Mouse (Mus musculus) MEL (cell line): ENCODE data around the gene Gorasp1. TPM values are rescaled to one million over a fixed set of nuclear protein-coding genes. Genes with fewer than 3 reads are reported as not detected.

Source experiments
- DNase-seq: peaks from one replicate; pipeline ENCODE4 v3.0.0; 2011; ENCODE audit warnings: low read depth, low spot score
- H3K27ac ChIP-seq: 2 replicates; pipeline ENCODE4 v1.5.1; 2012; ENCODE audit warnings: low read depth, mild to moderate bottlenecking, control low read depth, low read length, moderate library complexity; ENCODE audit not compliant: control insufficient read depth
- H3K27me3 ChIP-seq, 2 experiments: fragments of 150-350 bp in 1 of 2; sonication (generic) in 1 of 2; 2 replicates each; pipeline ENCODE4 v1.6.1; 2012; ENCODE audit warnings: low read length in 2 of 2, mild to moderate bottlenecking in 2 of 2, improper control_type of control experiment in 1 of 2, moderate library complexity in 1 of 2; ENCODE audit not compliant: insufficient read depth in 2 of 2, control insufficient read depth in 1 of 2
- H3K36me3 ChIP-seq, 2 experiments: 2 replicates each; pipeline ENCODE4 v1.6.1; 2012 to 2014; ENCODE audit warnings: low read length in 2 of 2, improper control_type of control experiment in 1 of 2, inconsistent platforms in 1 of 2, mild to moderate bottlenecking in 1 of 2; ENCODE audit not compliant: insufficient read depth in 2 of 2, control insufficient read depth in 1 of 2
- H3K4me1 ChIP-seq, 2 experiments: fragments of 150-350 bp in 1 of 2; sonication (generic) in 1 of 2; 2 replicates each; pipeline ENCODE4 v1.6.1; 2012; ENCODE audit warnings: low read length in 2 of 2, improper control_type of control experiment in 1 of 2, mild to moderate bottlenecking in 1 of 2; ENCODE audit not compliant: insufficient read depth in 2 of 2, control insufficient read depth in 1 of 2
- H3K4me3 ChIP-seq, 2 experiments: fragments of 150-350 bp in 1 of 2; sonication (generic) in 1 of 2; 2 replicates each; pipeline ENCODE4 v1.5.1; 2012; ENCODE audit warnings: low read depth in 2 of 2, low read length in 2 of 2, mild to moderate bottlenecking in 2 of 2, moderate library complexity in 2 of 2, control low read depth in 1 of 2, improper control_type of control experiment in 1 of 2; ENCODE audit not compliant: control insufficient read depth in 1 of 2, insufficient read depth in 1 of 2
- H3K79me2 ChIP-seq: 2 replicates; pipeline ENCODE4 v1.6.1; 2012; ENCODE audit warnings: mild to moderate bottlenecking, low read length, moderate library complexity; ENCODE audit not compliant: control insufficient read depth, poor library complexity, insufficient read depth
- H3K9ac ChIP-seq: 2 replicates; pipeline ENCODE4 v1.6.1; 2012; ENCODE audit warnings: low read depth, mild to moderate bottlenecking, control low read depth, low read length, moderate library complexity; ENCODE audit not compliant: control insufficient read depth, poor library complexity, severe bottlenecking
- H3K9me3 ChIP-seq: fragments of 150-350 bp; sonication (generic); replicated peaks from 2 replicates; pipeline ENCODE4 v1.6.1; 2012; ENCODE audit warnings: mild to moderate bottlenecking, low read length, improper control_type of control experiment, moderate library complexity; ENCODE audit not compliant: insufficient read depth
- CHD1 ChIP-seq: IDR thresholded peaks from 2 replicates; pipeline ENCODE4 v1.6.1; 2012; ENCODE audit warnings: low read depth, mild to moderate bottlenecking, inconsistent platforms, low read length, improper control_type of control experiment
- CHD2 ChIP-seq: IDR thresholded peaks from 2 replicates; pipeline ENCODE4 v1.6.1; 2011; ENCODE audit warnings: low read length, improper control_type of control experiment
- CTCF ChIP-seq, 3 experiments: IDR thresholded peaks in 2 of 3; conservative IDR thresholded peaks in 1 of 3; 2 replicates each; pipeline ENCODE4 v1.5.1; 2011 to 2012; ENCODE audit warnings: low read length in 3 of 3, low read depth in 2 of 3, mild to moderate bottlenecking in 2 of 3, improper control_type of control experiment in 1 of 3, inconsistent platforms in 1 of 3, mixed read lengths in 1 of 3, moderate library complexity in 1 of 3; ENCODE audit not compliant: control insufficient read depth in 1 of 3, insufficient read depth in 1 of 3, poor library complexity in 1 of 3, severe bottlenecking in 1 of 3
- E2F4 ChIP-seq: IDR thresholded peaks from 2 replicates; pipeline ENCODE4 v1.6.1; 2011; ENCODE audit warnings: low read depth, low read length, improper control_type of control experiment, borderline replicate concordance
- EP300 ChIP-seq, 2 experiments: IDR thresholded peaks; 2 replicates each; pipeline ENCODE4 v1.6.1; 2011; ENCODE audit warnings: improper control_type of control experiment in 2 of 2, low read length in 2 of 2, low read depth in 1 of 2, mild to moderate bottlenecking in 1 of 2
- GATA1 ChIP-seq: IDR thresholded peaks from 2 replicates; pipeline ENCODE4 v1.6.1; 2011; ENCODE audit warnings: low read depth, low read length, improper control_type of control experiment
- HCFC1 ChIP-seq: IDR thresholded peaks from 2 replicates; pipeline ENCODE4 v1.6.1; 2012; ENCODE audit warnings: low read depth, mild to moderate bottlenecking, inconsistent platforms, low read length, improper control_type of control experiment, moderate library complexity
- KAT2A ChIP-seq: conservative IDR thresholded peaks from 2 replicates; pipeline ENCODE4 v1.6.1; 2012; ENCODE audit warnings: low read depth, low read length, improper control_type of control experiment, inconsistent platforms
- MAX ChIP-seq: IDR thresholded peaks from 2 replicates; pipeline ENCODE4 v1.6.1; 2011; ENCODE audit warnings: low read length, improper control_type of control experiment
- MAZ ChIP-seq: IDR thresholded peaks from 2 replicates; pipeline ENCODE4 v1.6.1; 2012; ENCODE audit warnings: low read depth, mild to moderate bottlenecking, inconsistent platforms, low read length, improper control_type of control experiment
- MEF2A ChIP-seq: IDR thresholded peaks from 2 replicates; pipeline ENCODE4 v1.6.1; 2014; ENCODE audit warnings: low read depth, mild to moderate bottlenecking, inconsistent platforms, low read length, improper control_type of control experiment; ENCODE audit not compliant: poor library complexity, insufficient replicate concordance, severe bottlenecking; ENCODE audit errors: extremely low read depth
- MXI1 ChIP-seq: IDR thresholded peaks from 2 replicates; pipeline ENCODE4 v1.6.1; 2011; ENCODE audit warnings: mild to moderate bottlenecking, low read depth, low read length, improper control_type of control experiment
- MYC ChIP-seq: IDR thresholded peaks from 2 replicates; pipeline ENCODE4 v1.6.1; 2011; ENCODE audit warnings: low read depth, mild to moderate bottlenecking, low read length, improper control_type of control experiment, moderate library complexity
- NELFE ChIP-seq: IDR thresholded peaks from 2 replicates; pipeline ENCODE4 v1.6.1; 2011; ENCODE audit warnings: low read depth, low read length, improper control_type of control experiment
- NRF1 ChIP-seq: IDR thresholded peaks from 2 replicates; pipeline ENCODE4 v1.6.1; 2014; ENCODE audit warnings: low read depth, mild to moderate bottlenecking, inconsistent platforms, low read length, improper control_type of control experiment, moderate library complexity; ENCODE audit not compliant: poor library complexity, insufficient read depth, severe bottlenecking
- POLR2A ChIP-seq, 2 experiments: IDR thresholded peaks; 2 replicates each; pipeline ENCODE4 v1.6.1; 2011 to 2012; ENCODE audit warnings: low read length in 2 of 2, mild to moderate bottlenecking in 2 of 2, control low read depth in 1 of 2, improper control_type of control experiment in 1 of 2, low read depth in 1 of 2, moderate library complexity in 1 of 2; ENCODE audit not compliant: control insufficient read depth in 1 of 2, insufficient read depth in 1 of 2, poor library complexity in 1 of 2
- POLR2AphosphoS2 ChIP-seq: IDR thresholded peaks from 2 replicates; pipeline ENCODE4 v1.6.1; 2011; ENCODE audit warnings: low read length, improper control_type of control experiment
- POLR2AphosphoS5 ChIP-seq: IDR thresholded peaks from 2 replicates; pipeline ENCODE4 v1.6.1; 2012; ENCODE audit warnings: low read depth, borderline replicate concordance, mild to moderate bottlenecking, inconsistent platforms, low read length, moderate library complexity, mixed read lengths
- SIN3A ChIP-seq: IDR thresholded peaks from 2 replicates; pipeline ENCODE4 v1.6.1; 2012; ENCODE audit warnings: low read length, improper control_type of control experiment, inconsistent platforms
- TCF12 ChIP-seq: IDR thresholded peaks from 2 replicates; pipeline ENCODE4 v1.6.1; 2014; ENCODE audit warnings: low read depth, mild to moderate bottlenecking, inconsistent platforms, low read length, improper control_type of control experiment, moderate library complexity
- UBTF ChIP-seq: IDR thresholded peaks from 2 replicates; pipeline ENCODE4 v1.6.1; 2012; ENCODE audit warnings: low read depth, mild to moderate bottlenecking, inconsistent platforms, low read length, improper control_type of control experiment, moderate library complexity, borderline replicate concordance; ENCODE audit not compliant: insufficient read depth
- USF1 ChIP-seq: IDR thresholded peaks from 2 replicates; pipeline ENCODE4 v1.6.1; 2014; ENCODE audit warnings: low read depth, mild to moderate bottlenecking, inconsistent platforms, low read length, improper control_type of control experiment, moderate library complexity
- ZC3H11A ChIP-seq: IDR thresholded peaks from 2 replicates; pipeline ENCODE4 v1.6.1; 2012; ENCODE audit warnings: low read depth, mild to moderate bottlenecking, inconsistent platforms, low read length, improper control_type of control experiment
- ZKSCAN1 ChIP-seq: IDR thresholded peaks from 2 replicates; pipeline ENCODE4 v1.6.1; 2012; ENCODE audit warnings: low read depth, mild to moderate bottlenecking, inconsistent platforms, low read length, improper control_type of control experiment, moderate library complexity
- ZMIZ1 ChIP-seq: IDR thresholded peaks from 2 replicates; pipeline ENCODE4 v1.6.1; 2012; ENCODE audit warnings: low read depth, mild to moderate bottlenecking, inconsistent platforms, low read length, improper control_type of control experiment, moderate library complexity
- polyA plus RNA-seq, 2 experiments: library from polyadenylated mRNA; stranded (reverse) in 1 of 2; unstranded in 1 of 2; fragments of >175 nt in 1 of 2; fragments of >200 nt in 1 of 2; gene quantifications; 2 replicates each; pipeline versions ENCODE4 v1.2.1 to v1.2.4; 2012; ENCODE audit warnings: low replicate concordance in 2 of 2, low read depth in 1 of 2; ENCODE audit not compliant: insufficient read length in 2 of 2, insufficient read depth in 1 of 2, missing spikeins in 1 of 2
- total RNA-seq: library from RNA; depleted of rRNA; stranded (reverse); fragments of 300-350 nt; gene quantifications from 2 replicates; pipeline ENCODE4 v1.2.3, GENCODE M21; 2012

Gene Gorasp1
- total and polyA plus RNA-seq, 3 experiments = 18.3 to 21.9 TPM; not detected in 1

- no peak for DNase-seq
- H3K36me3 ChIP-seq = peaks cover 0 to 3% of the 10 kb centered on the region in 2 experiments; a peak in 3 of 4 replicates
- H3K4me1 ChIP-seq = peaks cover 0 to 10% of the 10 kb centered on the region in 2 experiments; a peak in 2 of 4 replicates
- H3K9ac ChIP-seq = no peak overlapping the region
- H3K27me3 ChIP-seq = no peaks in the 10 kb centered on the region
- no peak overlapping the region for H3K4me3 ChIP-seq
- H3K9me3 ChIP-seq = no peaks in the 10 kb centered on the region
- no peak overlapping the region for H3K27ac ChIP-seq
- TF ChIP-seq HCFC1 (no peak), CHD1 (no peak), EP300 (IDR thresholded peaks at IDR 0.05; ENCODE audit: low read depth in 1 of 2, low read length in 2 of 2) (no peak), MYC (no peak), POLR2AphosphoS5 (no peak), POLR2A (IDR thresholded peaks at IDR 0.05; ENCODE audit: control insufficient read depth in 1 of 2, insufficient read depth in 1 of 2, low read depth in 1 of 2, low read length in 2 of 2, poor library complexity in 1 of 2) (no peak), KAT2A (no peak), ZKSCAN1 (no peak), NELFE (no peak), E2F4 (no peak), ZMIZ1 (no peak), CHD2 (no peak), TCF12 (no peak), SIN3A (no peak)
- peaks cover 12% of the 10 kb centered on the region for H3K79me2 ChIP-seq
Measured at GRCm38 (mm10) chr9:119933675-119934074, 3.7 kb downstream of the Gorasp1 start.

- Histone ChIP-seq H3K36me3 (peaks cover 0 to 3% of the 10 kb centered on the region in 2 experiments; a peak in 3 of 4 replicates), H3K4me3 (no peak overlapping the region), H3K79me2 (peaks cover 12% of the 10 kb centered on the region), H3K9me3 (no peaks in the 10 kb centered on the region), H3K27ac (no peak overlapping the region), H3K27me3 (no peaks in the 10 kb centered on the region), H3K4me1 (peaks cover 0 to 2% of the 10 kb centered on the region in 2 experiments; a peak in 1 of 4 replicates), H3K9ac (no peak overlapping the region)
- TF ChIP-seq MYC = no peak
- no peak for TF ChIP-seq KAT2A
- TF ChIP-seq USF1 = no peak
- TF ChIP-seq ZC3H11A = no peak
- no peak for TF ChIP-seq POLR2A (IDR thresholded peaks at IDR 0.05; ENCODE audit: control insufficient read depth in 1 of 2, insufficient read depth in 1 of 2, low read depth in 1 of 2, low read length in 2 of 2, poor library complexity in 1 of 2)
- no peak for TF ChIP-seq UBTF
- no peak for TF ChIP-seq ZKSCAN1
- TF ChIP-seq CHD1 = no peak
- no peak for TF ChIP-seq GATA1
- TF ChIP-seq MAX = no peak
- TF ChIP-seq NRF1 = no peak
- no peak for TF ChIP-seq MAZ
- no peak for TF ChIP-seq POLR2AphosphoS2
- TF ChIP-seq EP300 (IDR thresholded peaks at IDR 0.05; ENCODE audit: low read depth in 1 of 2, low read length in 2 of 2) = no peak
- TF ChIP-seq MEF2A = no peak
- TF ChIP-seq MXI1 = no peak
- no peak for TF ChIP-seq SIN3A
- TF ChIP-seq CTCF (IDR thresholded peaks at IDR 0.05 in 2 of 3, conservative IDR thresholded peaks at IDR 0.05 in 1 of 3; ENCODE audit: control insufficient read depth in 1 of 3, insufficient read depth in 1 of 3, low read depth in 2 of 3, low read length in 3 of 3, poor library complexity in 1 of 3, severe bottlenecking in 1 of 3) = no peak
- no peak for DNase-seq
Measured at GRCm38 (mm10) chr9:119932358-119932757, 5.0 kb downstream of the Gorasp1 start.
